Mouse (Mus musculus): ENCODE data around the gene Ceacam1. TPM values are rescaled to one million over a fixed set of nuclear protein-coding genes. Genes with fewer than 3 reads are reported as not detected.

Gene Ceacam1
- total and polyA plus RNA-seq, 3 experiments: 3.1 to 25.1 (median 5.9) TPM

DNA sequence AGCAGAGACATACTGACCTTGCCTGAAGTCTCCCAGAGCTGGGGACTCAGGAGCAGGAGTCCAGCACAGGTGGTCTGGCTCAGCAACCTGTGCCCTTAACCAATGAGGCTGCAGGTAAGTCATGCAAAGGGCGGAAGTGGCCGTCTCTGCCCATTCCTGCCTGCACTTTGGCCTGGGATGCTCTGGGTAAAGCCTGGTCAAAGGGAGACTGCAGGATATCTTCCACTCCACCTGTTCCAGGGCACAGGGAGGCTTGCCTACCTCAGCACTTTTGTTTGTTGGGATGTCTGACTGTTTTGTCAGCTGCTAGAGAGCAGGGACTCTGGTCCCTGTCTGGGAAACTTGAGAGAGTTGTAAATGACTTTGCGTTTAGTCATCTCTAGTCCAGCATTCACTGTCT, 25.3 kb downstream of the Ceacam1 start:
- in situ Hi-C loops (cut with MboI; ENCODE audit: low pct_ligation_motif_present, low pct_unique_long_range_greater_than_20kb, low sequenced_read_pairs) (no loop called here), dilution Hi-C loops (cut with MboI; ENCODE audit: extremely low pct_ligation_motif_present, extremely low pct_unique_long_range_greater_than_20kb, low sequenced_read_pairs) (no loop called here)
- H3K9ac ChIP-seq (ENCODE audit: insufficient read depth, low read depth): no peak overlapping the region
- H3K9me3 ChIP-seq (replicated peaks; ENCODE audit: low read length): no peaks in the 10 kb centered on the region
- no peak overlapping the region for H3K27ac ChIP-seq (ENCODE audit: insufficient read depth, low read depth)
- TF ChIP-seq TBP (conservative IDR thresholded peaks at IDR 0.05; ENCODE audit: low read depth, low read length) (no peak), USF1 (IDR thresholded peaks at IDR 0.05; ENCODE audit: low read depth, low read length) (no peak)
- DNase-seq (ENCODE audit: extremely low read depth): no peak
- peaks cover 3 to 10% of the 10 kb centered on the region in 2 experiments; a peak in 3 of 4 replicates for H3K4me1 ChIP-seq (ENCODE audit: control insufficient read depth in 1 of 2, insufficient read depth in 2 of 2)
- no peaks in the 10 kb centered on the region for H3K36me3 ChIP-seq (replicated peaks in 1 of 2; ENCODE audit: control insufficient read depth in 1 of 2, insufficient read depth in 1 of 2, low read length in 1 of 2)
- H3K27me3 ChIP-seq (replicated peaks): no peaks in the 10 kb centered on the region
- no peak overlapping the region for H3K4me2 ChIP-seq (ENCODE audit: insufficient read depth, low read depth, poor library complexity, severe bottlenecking)
- H3K4me3 ChIP-seq (replicated peaks in 1 of 3; ENCODE audit: low read depth in 2 of 3, low read length in 2 of 3, poor library complexity in 1 of 3): no peak overlapping the region
- no peaks in the 10 kb centered on the region for H3K79me2 ChIP-seq (replicated peaks; ENCODE audit: control insufficient read depth, extremely low read depth, insufficient read depth, poor library complexity, severe bottlenecking)

DNA sequence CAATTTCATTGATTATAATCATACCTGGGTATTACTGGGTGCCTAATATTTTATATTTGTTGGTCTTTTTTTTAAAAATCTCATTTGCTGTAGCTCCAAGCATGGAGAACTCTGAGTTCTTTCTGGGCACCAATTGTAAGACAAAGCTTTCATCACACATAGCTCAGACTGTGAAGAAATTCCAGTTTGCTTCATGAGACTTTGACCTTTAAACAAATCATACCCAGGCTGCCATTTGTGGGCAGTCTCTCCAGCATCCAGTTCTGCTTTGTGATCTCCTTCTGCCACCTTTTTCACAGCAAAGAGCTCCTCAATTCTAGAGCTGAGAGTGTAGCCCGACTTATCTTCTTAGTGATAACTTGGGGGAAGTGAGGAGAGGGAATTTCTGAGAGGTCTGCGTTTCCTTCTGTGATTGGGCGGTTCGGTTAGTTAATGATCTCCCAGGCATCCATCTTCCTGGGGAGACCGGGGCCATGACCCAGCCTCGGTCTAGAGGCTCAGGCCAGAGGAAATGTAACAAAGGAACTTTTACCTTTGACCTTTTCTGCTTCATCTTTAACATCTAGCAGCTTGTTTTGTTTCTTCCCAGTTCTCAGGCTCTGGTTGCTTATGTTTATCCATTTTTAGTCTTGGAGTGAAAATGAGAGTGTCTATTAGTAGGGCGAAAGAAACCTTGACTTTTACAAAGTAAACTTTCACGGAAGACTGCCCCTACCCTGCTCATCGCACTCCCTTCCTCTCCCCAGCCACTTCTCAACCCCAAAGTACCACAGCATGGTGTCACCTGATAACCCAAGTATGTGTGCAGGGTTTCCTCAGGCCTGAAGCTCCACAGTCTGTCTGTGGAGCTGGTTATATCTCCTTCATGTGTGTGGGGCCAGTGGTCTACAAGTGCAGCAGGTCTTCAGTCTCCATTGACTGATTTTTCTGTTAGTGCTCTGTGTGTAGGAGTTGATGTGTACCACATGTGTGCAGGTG, 27.2 kb downstream of the Ceacam1 start:
- in situ Hi-C loops (cut with MboI; ENCODE audit: low pct_ligation_motif_present, low pct_unique_long_range_greater_than_20kb, low sequenced_read_pairs) (no loop called here), dilution Hi-C loops (cut with MboI; ENCODE audit: extremely low pct_ligation_motif_present, extremely low pct_unique_long_range_greater_than_20kb, low sequenced_read_pairs) (no loop called here)
- Histone ChIP-seq H3K27ac (ENCODE audit: insufficient read depth, low read depth) (no peak overlapping the region), H3K9me3 (replicated peaks; ENCODE audit: low read length) (no peaks in the 10 kb centered on the region), H3K4me3 (replicated peaks in 1 of 3; ENCODE audit: low read depth in 2 of 3, low read length in 2 of 3, poor library complexity in 1 of 3) (no peak overlapping the region), H3K4me2 (ENCODE audit: insufficient read depth, low read depth, poor library complexity, severe bottlenecking) (no peak overlapping the region), H3K9ac (ENCODE audit: insufficient read depth, low read depth) (no peak overlapping the region), H3K4me1 (ENCODE audit: control insufficient read depth in 1 of 2, insufficient read depth in 2 of 2) (peaks cover 3 to 10% of the 10 kb centered on the region in 2 experiments; a peak in 3 of 4 replicates), H3K27me3 (replicated peaks) (no peaks in the 10 kb centered on the region), H3K36me3 (replicated peaks in 1 of 2; ENCODE audit: control insufficient read depth in 1 of 2, insufficient read depth in 1 of 2, low read length in 1 of 2) (no peaks in the 10 kb centered on the region), H3K79me2 (replicated peaks; ENCODE audit: control insufficient read depth, extremely low read depth, insufficient read depth, poor library complexity, severe bottlenecking) (no peaks in the 10 kb centered on the region)
- no peak for TF ChIP-seq GABPA (IDR thresholded peaks at IDR 0.05; ENCODE audit: insufficient replicate concordance, low read depth, low read length)
- TF ChIP-seq TBP (conservative IDR thresholded peaks at IDR 0.05; ENCODE audit: low read depth, low read length): no peak
- no peak for TF ChIP-seq UBTF (IDR thresholded peaks at IDR 0.05; ENCODE audit: low read depth, low read length)
- TF ChIP-seq POLR2A (IDR thresholded peaks at IDR 0.05; ENCODE audit: low read depth, low read length): no peak
- DNase-seq (ENCODE audit: extremely low read depth): no peak

DNA sequence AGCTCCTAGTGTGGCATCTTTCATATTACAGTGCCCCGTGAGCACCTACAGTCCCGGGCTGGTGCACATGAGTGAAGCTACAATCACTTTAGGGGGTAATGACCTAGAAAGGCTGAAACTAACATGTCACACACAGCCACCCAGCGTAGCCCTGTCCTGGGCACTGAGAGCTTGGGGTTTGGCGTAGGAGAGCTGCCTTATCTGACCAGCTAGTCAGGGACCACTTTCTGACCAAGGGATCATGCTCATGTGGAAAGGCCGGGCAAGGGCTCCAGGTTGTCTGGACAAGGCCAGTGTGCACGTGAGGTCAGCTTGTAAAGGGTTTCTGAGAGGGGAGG, 36.6 kb downstream of the Ceacam1 start:
- Histone ChIP-seq H3K9me3 (replicated peaks; ENCODE audit: low read length) (no peaks in the 10 kb centered on the region), H3K27me3 (replicated peaks) (no peaks in the 10 kb centered on the region), H3K9ac (ENCODE audit: insufficient read depth, low read depth) (no peak overlapping the region), H3K4me1 (ENCODE audit: control insufficient read depth in 1 of 2, insufficient read depth in 2 of 2) (peaks cover 12 to 25% of the 10 kb centered on the region in 2 experiments), H3K4me2 (ENCODE audit: insufficient read depth, low read depth, poor library complexity, severe bottlenecking) (no peak overlapping the region), H3K36me3 (replicated peaks in 1 of 2; ENCODE audit: control insufficient read depth in 1 of 2, insufficient read depth in 1 of 2, low read length in 1 of 2) (no peaks in the 10 kb centered on the region), H3K4me3 (replicated peaks in 1 of 3; ENCODE audit: low read depth in 2 of 3, low read length in 2 of 3, poor library complexity in 1 of 3) (no peak overlapping the region), H3K79me2 (replicated peaks; ENCODE audit: control insufficient read depth, extremely low read depth, insufficient read depth, poor library complexity, severe bottlenecking) (no peaks in the 10 kb centered on the region), H3K27ac (ENCODE audit: insufficient read depth, low read depth) (no peak overlapping the region)
- in situ Hi-C loops (cut with MboI; ENCODE audit: low pct_ligation_motif_present, low pct_unique_long_range_greater_than_20kb, low sequenced_read_pairs) (no loop called here), dilution Hi-C loops (cut with MboI; ENCODE audit: extremely low pct_ligation_motif_present, extremely low pct_unique_long_range_greater_than_20kb, low sequenced_read_pairs) (no loop called here)
- TF ChIP-seq JUN (IDR thresholded peaks at IDR 0.05; ENCODE audit: insufficient read depth, low read depth, low read length) (no peak), BHLHE40 (IDR thresholded peaks at IDR 0.05; ENCODE audit: low read depth, low read length) (no peak), ZC3H11A (IDR thresholded peaks at IDR 0.05; ENCODE audit: low read depth, low read length) (no peak), MAX (IDR thresholded peaks at IDR 0.05; ENCODE audit: low read length) (no peak), HCFC1 (IDR thresholded peaks at IDR 0.05; ENCODE audit: low read depth, low read length) (no peak), TBP (conservative IDR thresholded peaks at IDR 0.05; ENCODE audit: low read depth, low read length) (no peak), ETS1 (conservative IDR thresholded peaks at IDR 0.05; ENCODE audit: low read depth, low read length) (no peak), GABPA (IDR thresholded peaks at IDR 0.05; ENCODE audit: insufficient replicate concordance, low read depth, low read length) (no peak), KAT2A (IDR thresholded peaks at IDR 0.05; ENCODE audit: insufficient replicate concordance, low read length) (no peak), EP300 (IDR thresholded peaks at IDR 0.05; ENCODE audit: low read length) (no peak), NELFE (IDR thresholded peaks at IDR 0.05; ENCODE audit: low read depth, low read length) (no peak), PAX5 (IDR thresholded peaks at IDR 0.05; ENCODE audit: low read length) (no peak), E2F4 (IDR thresholded peaks at IDR 0.05; ENCODE audit: insufficient replicate concordance, low read depth, low read length) (no peak), POLR2A (IDR thresholded peaks at IDR 0.05; ENCODE audit: low read depth, low read length) (no peak), USF2 (conservative IDR thresholded peaks at IDR 0.05; ENCODE audit: low read depth, low read length) (no peak)
- DNase-seq (ENCODE audit: extremely low read depth): no peak
